Mouse (Mus musculus) urinary bladder, adult 2 months (tissue): ENCODE data around the gene Cln3. TPM values are rescaled to one million over a fixed set of nuclear protein-coding genes. Genes with fewer than 3 reads are reported as not detected.
A peak's percentile ranks its signal among the peaks of the same experiment; 100 is the strongest.

Experiments
- DNase-seq: peaks from one replicate; pipeline ENCODE4 v3.0.0; 2022; ENCODE audit warnings: low spot score
- polyA plus RNA-seq: library from polyadenylated mRNA; depleted of rRNA; stranded (reverse); fragments of >200 nt; gene quantifications from 2 replicates; pipeline ENCODE4 v1.2.3, GENCODE M21; 2012

Gene Cln3
- polyA plus RNA-seq, 1 experiment, result 53.3 TPM

- DNase-seq, result no peak
These were observed 9.4 kb upstream of the Cln3 start, which contains the start of gene Il27 for GRCm38 (mm10) chr7:126594862-126595561. TSS of gene Il27 (minus strand) at chr7:126594941.

- no peak for DNase-seq
These were observed 2.2 kb upstream of the Cln3 start for GRCm38 (mm10) chr7:126587779-126588178.

GRCm38 (mm10) chr7:126586839-126587238 lies 1.2 kb upstream of the Cln3 start:
- DNase-seq, result no peak

GRCm38 (mm10) chr7:126584506-126584977 lies 1.1 kb downstream of the Cln3 start, which contains the start of gene Apobr:
TSS of gene Apobr (plus strand) at chr7:126584942.
- DNase-seq, result no peak

GRCm38 (mm10) chr7:126583761-126584160 lies 1.9 kb downstream of the Cln3 start:
- no peak for DNase-seq

GRCm38 (mm10) chr7:126583251-126583709 lies 2.3 kb downstream of the Cln3 start:
- peak; percentile 69 for DNase-seq

- DNase-seq, result peak; percentile 49
These were observed 2.9 kb downstream of the Cln3 start for GRCm38 (mm10) chr7:126582759-126583158.

GRCm38 (mm10) chr7:126581661-126582060 lies 4.0 kb downstream of the Cln3 start:
- no peak for DNase-seq

- no peak for DNase-seq
These were observed 6.4 kb downstream of the Cln3 start for GRCm38 (mm10) chr7:126579172-126579571.

GRCm38 (mm10) chr7:126576946-126577345 lies 8.7 kb downstream of the Cln3 start:
- DNase-seq, result no peak

GRCm38 (mm10) chr7:126566094-126566765 lies 19.4 kb downstream of the Cln3 start, which contains the start of gene Eif3c:
TSS of gene Eif3c (minus strand) at chr7:126566411.
- DNase-seq, result peak; percentile 67

GRCm38 (mm10) chr7:126565693-126566092 lies 19.9 kb downstream of the Cln3 start:
- no peak for DNase-seq

GRCm38 (mm10) chr7:126556635-126557034 lies 29.0 kb downstream of the Cln3 start:
- no peak for DNase-seq

GRCm38 (mm10) chr7:126554796-126555195 lies 30.8 kb downstream of the Cln3 start:
- no peak for DNase-seq

- DNase-seq, result no peak
These were observed 40.0 kb downstream of the Cln3 start for GRCm38 (mm10) chr7:126545631-126546030.

GRCm38 (mm10) chr7:126541661-126542060 lies 44.0 kb downstream of the Cln3 start:
- no peak for DNase-seq

GRCm38 (mm10) chr7:126537820-126538585 lies 47.6 kb downstream of the Cln3 start:
- DNase-seq, result no peak

- no peak for DNase-seq
These were observed 49.2 kb downstream of the Cln3 start for GRCm38 (mm10) chr7:126536466-126536865.

GRCm38 (mm10) chr7:126535766-126536165 lies 49.9 kb downstream of the Cln3 start:
- no peak for DNase-seq

GRCm38 (mm10) chr7:126533434-126533833 lies 52.2 kb downstream of the Cln3 start:
- no peak for DNase-seq

- no peak for DNase-seq
These were observed 57.4 kb downstream of the Cln3 start for GRCm38 (mm10) chr7:126528166-126528577.

GRCm38 (mm10) chr7:126523316-126523715 lies 62.3 kb downstream of the Cln3 start:
- DNase-seq, result no peak
